Mouse (Mus musculus) ES-E14 (cell line): ENCODE measurements around the gene Otx1. TPM values are rescaled to one million over a fixed set of nuclear protein-coding genes. Genes with fewer than 3 reads are reported as not detected.
A peak's percentile ranks its signal among the peaks of the same experiment; 100 is the strongest.

Experiments used
- DNase-seq: peaks from one replicate; pipeline ENCODE4 v3.0.0-alpha.2; 2013; ENCODE audit warnings: low read depth, low spot score
- H3K27ac ChIP-seq: 2 replicates; pipeline ENCODE4 v1.5.1; 2012; ENCODE audit warnings: low read depth, mild to moderate bottlenecking, low read length, moderate library complexity, mixed read lengths; ENCODE audit not compliant: poor library complexity, insufficient read depth, severe bottlenecking
- H3K36me3 ChIP-seq: 2 replicates; pipeline ENCODE4 v1.6.1; 2012; ENCODE audit warnings: mild to moderate bottlenecking, low read length, moderate library complexity, mixed read lengths; ENCODE audit not compliant: control insufficient read depth, poor library complexity, insufficient read depth, severe bottlenecking
- H3K4me1 ChIP-seq, 2 experiments: fragments of 150-350 bp in 1 of 2; sonication (generic) in 1 of 2; 2 replicates each; pipeline ENCODE4 v1.6.1; 2012; ENCODE audit warnings: low read length in 2 of 2, mild to moderate bottlenecking in 1 of 2, mixed read lengths in 1 of 2; ENCODE audit not compliant: control insufficient read depth in 2 of 2, insufficient read depth in 2 of 2, poor library complexity in 1 of 2
- H3K4me3 ChIP-seq, 2 experiments: fragments of 150-350 bp in 1 of 2; sonication (generic) in 1 of 2; 2 replicates each; pipeline ENCODE4 v1.5.1; 2012; ENCODE audit warnings: low read length in 2 of 2, low read depth in 1 of 2, mild to moderate bottlenecking in 1 of 2, mixed read lengths in 1 of 2; ENCODE audit not compliant: insufficient read depth in 1 of 2, poor library complexity in 1 of 2, severe bottlenecking in 1 of 2
- H3K9ac ChIP-seq: 2 replicates; pipeline ENCODE4 v1.6.1; 2012; ENCODE audit warnings: low read depth, mild to moderate bottlenecking, low read length, mixed read lengths; ENCODE audit not compliant: poor library complexity, insufficient read depth, severe bottlenecking
- H3K9me3 ChIP-seq: fragments of 150-350 bp; sonication (generic); 2 replicates; pipeline ENCODE4 v1.6.1; 2012; ENCODE audit warnings: low read depth, mild to moderate bottlenecking, low read length; ENCODE audit not compliant: control insufficient read depth, insufficient read depth
- CHD2 ChIP-seq: IDR thresholded peaks from 2 replicates; pipeline ENCODE4 v1.6.1; 2014; ENCODE audit warnings: mild to moderate bottlenecking, low read depth, low read length, inconsistent platforms
- HCFC1 ChIP-seq: IDR thresholded peaks from 2 replicates; pipeline ENCODE4 v1.6.1; 2012; ENCODE audit warnings: low read length, inconsistent platforms, borderline replicate concordance; ENCODE audit not compliant: insufficient read depth
- MAFK ChIP-seq: IDR thresholded peaks from 2 replicates; pipeline ENCODE4 v1.6.1; 2014; ENCODE audit warnings: mild to moderate bottlenecking, low read depth, low read length, inconsistent platforms; ENCODE audit not compliant: insufficient read depth
- ZC3H11A ChIP-seq: IDR thresholded peaks from 2 replicates; pipeline ENCODE4 v1.6.1; 2012; ENCODE audit warnings: low read depth, mild to moderate bottlenecking, inconsistent platforms, low read length, borderline replicate concordance
- ZNF384 ChIP-seq: IDR thresholded peaks from 2 replicates; pipeline ENCODE4 v1.6.1; 2012; ENCODE audit warnings: low read depth, low read length, inconsistent platforms
- in situ Hi-C, 2 experiments: fragments of 600-800 bp; cut with MboI; formaldehyde crosslinking; loops; one replicate each; pipeline ENCODE4 v1.15.1; 2025; ENCODE audit warnings: low sequenced_read_pairs in 2 of 2, inconsistent platforms in 1 of 2; ENCODE audit not compliant: unreplicated experiment in 2 of 2
- total RNA-seq: library from RNA; depleted of rRNA; stranded (reverse); fragments of 300-350 nt; gene quantifications from 2 replicates; pipeline ENCODE4 v1.2.3, GENCODE M21; 2012

The Otx1 gene
- total RNA-seq, 1 experiment = not detected

DNA sequence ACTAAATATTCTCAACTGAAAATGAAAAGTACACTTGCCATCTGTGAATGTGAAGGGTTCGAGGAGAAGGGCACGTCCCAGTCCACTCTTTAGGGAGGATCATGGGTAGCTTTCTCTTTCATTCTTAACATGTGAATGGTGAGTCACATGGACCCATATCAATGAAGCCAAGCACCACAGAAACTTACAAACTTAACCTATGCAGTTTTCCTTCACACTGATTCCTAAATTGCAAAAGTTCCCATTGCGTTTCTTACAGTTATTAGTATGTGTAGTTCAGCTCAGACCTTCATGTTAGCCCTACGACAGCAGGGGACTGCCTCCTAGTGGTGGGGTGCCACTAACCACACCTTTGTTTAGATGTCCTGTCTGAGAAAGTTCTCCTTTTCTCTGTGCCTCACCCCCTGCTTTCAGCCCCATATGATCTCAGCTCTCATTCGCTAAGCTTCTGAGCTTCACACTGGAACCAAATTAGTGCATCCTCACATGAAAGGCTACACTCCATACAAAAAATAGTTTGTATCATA lies 28.6 kb downstream of the Otx1 start:
- Histone ChIP-seq H3K9me3 (no peaks in the 10 kb centered on the region), H3K36me3 (no peaks in the 10 kb centered on the region), H3K4me3 (no peak overlapping the region), H3K27ac (no peak overlapping the region), H3K9ac (no peak overlapping the region), H3K4me1 (no peaks in the 10 kb centered on the region)
- no peak for TF ChIP-seq MAFK
- no peak for TF ChIP-seq CHD2
- peak; percentile 5; the same call in 1 of the 2 replicates for TF ChIP-seq ZC3H11A
- in situ Hi-C loops = no loop called here
- DNase-seq = peak; percentile 6

DNA sequence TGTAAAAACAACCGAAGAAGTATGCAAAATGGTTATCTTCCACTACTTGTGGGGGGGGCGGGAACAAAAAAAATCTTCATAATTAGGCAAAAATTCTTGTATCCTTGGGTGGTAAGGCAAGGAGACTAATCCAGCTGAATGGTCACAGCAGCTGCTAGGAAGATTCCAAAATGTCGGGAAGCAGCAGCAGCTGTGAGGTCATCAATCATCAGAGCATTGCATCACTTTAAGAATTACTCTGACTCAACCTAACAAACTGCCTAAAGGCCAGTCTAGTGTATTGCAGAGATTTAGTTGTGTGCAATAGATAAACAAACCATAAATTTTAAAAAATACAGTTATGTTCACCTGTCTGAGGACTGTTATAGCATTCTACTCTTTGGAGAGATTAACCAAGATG lies 29.1 kb downstream of the Otx1 start:
- in situ Hi-C loops = no loop called here
- Histone ChIP-seq H3K36me3 (no peaks in the 10 kb centered on the region), H3K4me3 (no peak overlapping the region), H3K4me1 (no peaks in the 10 kb centered on the region), H3K27ac (no peak overlapping the region), H3K9ac (no peak overlapping the region), H3K9me3 (no peaks in the 10 kb centered on the region)
- no peak for TF ChIP-seq ZNF384
- TF ChIP-seq CHD2 = no peak
- no peak for TF ChIP-seq MAFK
- TF ChIP-seq HCFC1 = no peak
- TF ChIP-seq ZC3H11A = no peak
- DNase-seq = no peak

DNA sequence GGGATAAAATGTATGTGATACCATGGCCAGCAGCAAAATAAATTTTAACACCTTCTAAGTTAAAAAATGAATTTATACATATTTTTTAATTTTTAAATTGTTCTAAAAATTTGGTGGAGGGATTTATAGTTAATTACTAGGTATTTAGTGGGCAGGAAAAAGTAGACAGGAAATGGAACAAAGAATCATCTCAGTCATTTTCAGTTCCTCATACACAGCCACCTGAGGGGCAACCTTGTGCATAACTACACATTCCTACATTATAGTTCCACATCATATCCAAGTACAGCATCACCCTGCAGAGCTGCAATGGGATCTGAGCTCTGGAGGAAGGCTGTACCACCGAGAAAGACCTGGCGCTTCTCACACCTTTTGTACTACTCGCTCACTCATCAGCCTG lies 33.8 kb downstream of the Otx1 start:
- Histone ChIP-seq H3K4me1 (no peaks in the 10 kb centered on the region), H3K9ac (no peak overlapping the region), H3K9me3 (no peaks in the 10 kb centered on the region), H3K27ac (no peak overlapping the region), H3K4me3 (no peak overlapping the region), H3K36me3 (no peaks in the 10 kb centered on the region)
- no peak for TF ChIP-seq HCFC1
- no peak for TF ChIP-seq ZC3H11A
- no peak for TF ChIP-seq ZNF384
- no peak for TF ChIP-seq CHD2
- TF ChIP-seq MAFK = no peak
- no peak for DNase-seq
- in situ Hi-C loops = no loop called here

DNA sequence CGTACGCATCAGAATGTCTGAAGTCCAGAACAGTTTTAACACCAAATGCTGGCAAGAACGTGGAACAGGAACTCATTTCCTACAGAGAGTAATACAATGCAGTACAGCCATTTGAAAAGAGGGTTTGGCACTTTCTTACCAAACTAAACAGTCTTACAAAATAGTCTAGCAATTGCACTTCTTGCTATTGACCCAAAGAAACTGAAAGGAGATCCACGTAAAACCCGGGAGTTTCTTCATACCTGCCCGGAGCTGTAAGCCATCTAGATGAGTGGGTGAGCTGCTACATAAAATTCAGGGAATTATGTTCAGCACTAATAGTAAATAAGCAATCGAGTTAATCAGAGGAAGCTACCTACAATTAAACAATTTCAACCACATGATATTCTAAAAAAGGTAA lies 47.5 kb downstream of the Otx1 start:
- TF ChIP-seq CHD2 (no peak), MAFK (no peak), ZC3H11A (no peak), ZNF384 (no peak), HCFC1 (no peak)
- no peaks in the 10 kb centered on the region for H3K4me1 ChIP-seq
- H3K9ac ChIP-seq = no peak overlapping the region
- no peaks in the 10 kb centered on the region for H3K36me3 ChIP-seq
- H3K4me3 ChIP-seq = no peak overlapping the region
- no peaks in the 10 kb centered on the region for H3K9me3 ChIP-seq
- no peak overlapping the region for H3K27ac ChIP-seq
- in situ Hi-C loops = no loop called here
- no peak for DNase-seq

DNA sequence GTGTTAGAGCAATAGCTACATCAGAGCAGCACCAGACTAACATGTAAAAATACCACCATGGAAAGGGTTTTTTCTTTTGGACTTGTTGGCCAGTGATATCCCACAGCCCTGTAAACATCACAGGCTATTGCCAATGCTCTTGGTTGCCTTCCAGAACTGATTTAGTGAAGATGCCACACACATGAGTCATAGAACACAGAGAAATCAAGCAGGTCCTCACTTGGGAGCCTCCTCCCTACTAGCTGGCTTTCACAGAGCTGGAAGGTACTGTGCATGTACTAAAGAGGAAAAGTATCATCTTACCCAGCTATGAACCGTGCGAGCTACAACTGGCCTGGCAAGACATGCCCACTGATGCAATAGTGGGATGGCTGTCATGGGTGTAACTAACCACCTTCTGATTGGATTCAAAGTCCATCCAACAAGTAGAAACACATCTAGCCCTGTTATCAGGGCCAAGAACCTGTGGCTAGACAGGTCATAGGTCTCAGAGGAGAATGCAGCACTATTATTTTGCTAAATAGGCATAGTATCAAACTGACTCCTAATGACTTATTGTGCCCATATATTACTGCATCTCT lies 51.0 kb downstream of the Otx1 start:
- no peak overlapping the region for H3K4me3 ChIP-seq
- H3K27ac ChIP-seq = no peak overlapping the region
- TF ChIP-seq ZNF384 (no peak), CHD2 (no peak), ZC3H11A (no peak), HCFC1 (no peak), MAFK (no peak)
- no peaks in the 10 kb centered on the region for H3K36me3 ChIP-seq
- H3K4me1 ChIP-seq = no peaks in the 10 kb centered on the region
- DNase-seq = no peak
- no peak overlapping the region for H3K9ac ChIP-seq
- no peaks in the 10 kb centered on the region for H3K9me3 ChIP-seq
- in situ Hi-C loops = no loop called here
